Mouse (Mus musculus) heart, embryonic 16.5 days (tissue): ENCODE results near the gene Rnf10. TPM values are rescaled to one million over a fixed set of nuclear protein-coding genes. Genes with fewer than 3 reads are reported as not detected.

Source experiments
- ATAC-seq: fragments of 200-750 bp; cut with Nextera tagmentation; replicated peaks from 2 replicates; pipeline ENCODE4 v1.8.0; 2017; ENCODE audit warnings: moderate number of reproducible peaks; ENCODE audit not compliant: insufficient read depth, low FRiP score; ENCODE audit errors: extremely low read depth
- H3K27ac ChIP-seq: fragments of 300-500 bp; sonication (generic); 2 replicates; pipeline ENCODE4 v1.5.1; 2014; ENCODE audit warnings: mild to moderate bottlenecking, low read length, control low read depth, moderate library complexity
- H3K27me3 ChIP-seq: fragments of 300-500 bp; sonication (generic); 2 replicates; pipeline ENCODE4 v1.6.1; 2014; ENCODE audit warnings: low read length, mixed read lengths; ENCODE audit not compliant: control insufficient read depth, insufficient read depth
- H3K36me3 ChIP-seq: fragments of 300-500 bp; sonication (generic); 2 replicates; pipeline ENCODE4 v1.6.1; 2014; ENCODE audit not compliant: control insufficient read depth, insufficient read depth
- H3K4me1 ChIP-seq: fragments of 300-500 bp; sonication (generic); 2 replicates; pipeline ENCODE4 v1.6.1; 2014; ENCODE audit warnings: low read length, mixed read lengths; ENCODE audit not compliant: control insufficient read depth, insufficient read depth
- H3K4me2 ChIP-seq: fragments of 300-500 bp; sonication (generic); 2 replicates; pipeline ENCODE4 v1.6.1; 2014; ENCODE audit warnings: low read depth, mild to moderate bottlenecking, control low read depth, low read length
- H3K4me3 ChIP-seq: fragments of 300-500 bp; sonication (generic); 2 replicates; pipeline ENCODE4 v1.5.1; 2014; ENCODE audit warnings: mild to moderate bottlenecking, control low read depth, low read length
- H3K9ac ChIP-seq: fragments of 300-500 bp; sonication (generic); 2 replicates; pipeline ENCODE4 v1.6.1; 2014; ENCODE audit warnings: low read length, control low read depth
- H3K9me3 ChIP-seq: fragments of 300-500 bp; sonication (generic); replicated peaks from 2 replicates; pipeline ENCODE4 v1.6.1; 2016; ENCODE audit warnings: low read length; ENCODE audit not compliant: control insufficient read depth
- WGBS: fragments of 180-500 bp; shearing (Covaris S2); extraction: QIAGEN DNeasy Blood & Tissue Kit; methylation state at CpG from one replicate; pipeline ENCODE4 v1.1.7; 2014; 5-methylcytosine and 5-hydroxymethylcytosine counted together
- polyA plus RNA-seq: library from polyadenylated mRNA; unstranded; fragments of >200 nt; fragmentation: Nextera tagmentation; extraction: Ambion mirVana; gene quantifications from 2 replicates; pipeline ENCODE4 v1.2.1, GENCODE M21; 2015

Gene Rnf10
- polyA plus RNA-seq, 1 experiment from 2014 or later, result 126 TPM

- Histone ChIP-seq H3K4me1 (peaks cover 17% of the 10 kb centered on the region), H3K9ac (no peak overlapping the region), H3K9me3 (no peaks in the 10 kb centered on the region), H3K4me2 (no peak overlapping the region), H3K36me3 (no peaks in the 10 kb centered on the region), H3K4me3 (no peak overlapping the region), H3K27me3 (peaks cover 2% of the 10 kb centered on the region; the same call in 1 of the 2 replicates), H3K27ac (no peak overlapping the region)
- ATAC-seq, result no peak
- 72% methylated on average over 6 of the region's 6 CpGs for WGBS
These were observed 40.2 kb downstream of the Rnf10 start for GRCm38 (mm10) chr5:115232516-115232915.

GRCm38 (mm10) chr5:115231552-115232120 lies 41.1 kb downstream of the Rnf10 start:
- no peak for ATAC-seq
- H3K9ac ChIP-seq, result peak overlapping the region; percentile 41

GRCm38 (mm10) chr5:115230830-115231551 lies 41.7 kb downstream of the Rnf10 start:
- Histone ChIP-seq H3K27ac (peak overlapping the region; percentile 62), H3K4me1 (peaks cover 15% of the 10 kb centered on the region), H3K4me3 (no peak overlapping the region), H3K9ac (peak overlapping the region; percentile 41), H3K9me3 (no peaks in the 10 kb centered on the region), H3K27me3 (peaks cover 2% of the 10 kb centered on the region; the same call in 1 of the 2 replicates), H3K36me3 (no peaks in the 10 kb centered on the region), H3K4me2 (no peak overlapping the region)
- WGBS, result 33% methylated on average over 15 of the region's 15 CpGs
- peak; percentile 66; the same call in 1 of the 2 replicates for ATAC-seq

More at GRCm38 (mm10) chr5:115231552-115232120, 41.1 kb downstream of the Rnf10 start:
- peaks cover 2% of the 10 kb centered on the region; the same call in 1 of the 2 replicates for H3K27me3 ChIP-seq
- peak overlapping the region; percentile 62 for H3K27ac ChIP-seq
- H3K9me3 ChIP-seq, result no peaks in the 10 kb centered on the region
- H3K4me1 ChIP-seq, result peaks cover 17% of the 10 kb centered on the region
- no peaks in the 10 kb centered on the region for H3K36me3 ChIP-seq
- no peak overlapping the region for H3K4me3 ChIP-seq
- H3K4me2 ChIP-seq, result no peak overlapping the region
- 43% methylated on average over 16 of the region's 16 CpGs for WGBS

- no peak overlapping the region for H3K27ac ChIP-seq
- no peak for ATAC-seq
- 68% methylated on average over 3 of the region's 3 CpGs for WGBS
- H3K27me3 ChIP-seq, result no peaks in the 10 kb centered on the region
- peaks cover 5% of the 10 kb centered on the region for H3K9me3 ChIP-seq
- H3K4me3 ChIP-seq, result no peak overlapping the region
- H3K36me3 ChIP-seq, result no peaks in the 10 kb centered on the region
- H3K4me1 ChIP-seq, result peaks cover 10% of the 10 kb centered on the region
- H3K4me2 ChIP-seq, result no peak overlapping the region
- no peak overlapping the region for H3K9ac ChIP-seq
These were observed 50.2 kb downstream of the Rnf10 start for GRCm38 (mm10) chr5:115222485-115222884.

- Histone ChIP-seq H3K36me3 (no peaks in the 10 kb centered on the region), H3K4me1 (peaks cover 10% of the 10 kb centered on the region), H3K27me3 (peaks cover 3% of the 10 kb centered on the region), H3K4me3 (no peak overlapping the region), H3K9me3 (peaks cover 5% of the 10 kb centered on the region), H3K4me2 (no peak overlapping the region; the same call in 1 of the 2 replicates), H3K27ac (no peak overlapping the region), H3K9ac (no peak overlapping the region; the same call in 1 of the 2 replicates)
- 34% methylated on average over 13 of the region's 13 CpGs for WGBS
- no peak for ATAC-seq
These were observed 51.6 kb downstream of the Rnf10 start for GRCm38 (mm10) chr5:115220931-115221640.

- Histone ChIP-seq H3K4me3 (no peak overlapping the region), H3K4me2 (no peak overlapping the region), H3K9ac (no peak overlapping the region), H3K27me3 (peaks cover 14% of the 10 kb centered on the region), H3K27ac (no peak overlapping the region), H3K4me1 (peaks cover 20% of the 10 kb centered on the region), H3K9me3 (peaks cover 5% of the 10 kb centered on the region), H3K36me3 (no peaks in the 10 kb centered on the region)
- WGBS, result 88% methylated on average over 12 of the region's 12 CpGs
- ATAC-seq, result no peak
These were observed 54.7 kb downstream of the Rnf10 start for GRCm38 (mm10) chr5:115217998-115218397.

- Histone ChIP-seq H3K36me3 (no peaks in the 10 kb centered on the region), H3K4me2 (peak overlapping the region; percentile 77), H3K4me1 (peaks cover 10% of the 10 kb centered on the region), H3K9ac (peak overlapping the region; percentile 57; the same call in 1 of the 2 replicates), H3K27me3 (peaks cover 14% of the 10 kb centered on the region), H3K9me3 (peaks cover 2% of the 10 kb centered on the region; the same call in 1 of the 2 replicates), H3K4me3 (peak overlapping the region; percentile 48), H3K27ac (no peak overlapping the region)
- ATAC-seq, result 0 out of 2 replicates have a peak, but pooled peaks have one; percentile 23
- WGBS, result 23% methylated on average over 27 of the region's 27 CpGs
These were observed 57.2 kb downstream of the Rnf10 start for GRCm38 (mm10) chr5:115215273-115216185.

GRCm38 (mm10) chr5:115214864-115215263 lies 57.8 kb downstream of the Rnf10 start:
- Histone ChIP-seq H3K27ac (no peak overlapping the region), H3K27me3 (peaks cover 14% of the 10 kb centered on the region), H3K9me3 (peaks cover 2% of the 10 kb centered on the region; the same call in 1 of the 2 replicates), H3K4me1 (peaks cover 10% of the 10 kb centered on the region), H3K4me3 (peak overlapping the region; percentile 48), H3K9ac (peak overlapping the region; percentile 57), H3K36me3 (no peaks in the 10 kb centered on the region), H3K4me2 (peak overlapping the region; percentile 77)
- WGBS, result under 1% methylated on average over 17 of the region's 17 CpGs
- peak; percentile 41 for ATAC-seq
